Mouse (Mus musculus) neural tube, embryonic 13.5 days (tissue): ENCODE results near the gene Ahdc1. TPM values are rescaled to one million over a fixed set of nuclear protein-coding genes. Genes with fewer than 3 reads are reported as not detected.
A peak's percentile ranks its signal among the peaks of the same experiment; 100 is the strongest.

Experiments
- ATAC-seq: fragments of 200-750 bp; cut with Nextera tagmentation; 2 replicates; pipeline ENCODE4 v1.8.0; 2017; ENCODE audit warnings: low read depth, mild to moderate bottlenecking, moderate TSS enrichment, moderate library complexity
- H3K27ac ChIP-seq: fragments of 300-500 bp; sonication (generic); replicated peaks from 2 replicates; pipeline ENCODE4 v1.5.1; 2015; ENCODE audit warnings: moderate library complexity, mild to moderate bottlenecking, inconsistent platforms
- H3K27me3 ChIP-seq: fragments of 300-500 bp; sonication (generic); 2 replicates; pipeline ENCODE4 v1.6.1; 2015; ENCODE audit warnings: mild to moderate bottlenecking, inconsistent platforms
- H3K36me3 ChIP-seq: fragments of 300-500 bp; sonication (generic); 2 replicates; pipeline ENCODE4 v1.6.1; 2015; ENCODE audit warnings: mild to moderate bottlenecking, inconsistent platforms
- H3K4me1 ChIP-seq: fragments of 300-500 bp; sonication (generic); replicated peaks from 2 replicates; pipeline ENCODE4 v1.6.1; 2015; ENCODE audit warnings: inconsistent platforms
- H3K4me2 ChIP-seq: fragments of 300-500 bp; sonication (generic); 2 replicates; pipeline ENCODE4 v1.6.1; 2015; ENCODE audit warnings: inconsistent platforms, mild to moderate bottlenecking, moderate library complexity
- H3K4me3 ChIP-seq: fragments of 300-500 bp; sonication (generic); 2 replicates; pipeline ENCODE4 v1.5.1; 2015; ENCODE audit warnings: mild to moderate bottlenecking, inconsistent platforms
- H3K9ac ChIP-seq: fragments of 300-500 bp; sonication (generic); 2 replicates; pipeline ENCODE4 v1.6.1; 2015; ENCODE audit warnings: moderate library complexity, mild to moderate bottlenecking, inconsistent platforms
- H3K9me3 ChIP-seq: fragments of 300-500 bp; sonication (generic); 2 replicates; pipeline ENCODE4 v1.6.1; 2016; ENCODE audit warnings: inconsistent platforms
- WGBS: fragments of 180-500 bp; shearing (Covaris S2); methylation state at CpG from one replicate; pipeline ENCODE4 v1.1.7; 2015; 5-methylcytosine and 5-hydroxymethylcytosine counted together
- polyA plus RNA-seq: library from polyadenylated mRNA; unstranded; fragments of >200 nt; fragmentation: Nextera tagmentation; extraction: Ambion mirVana; gene quantifications from 2 replicates; pipeline ENCODE4 v1.2.1, GENCODE M21; 2015

Ahdc1 gene
- polyA plus RNA-seq, 1 experiment from 2014 or later = 9.4 TPM

GRCm38 (mm10) chr4:133108481-133109334 is 97.6 kb downstream of the Ahdc1 start:
- WGBS = 78% methylated on average over 13 of the region's 13 CpGs
- no peak overlapping the region for H3K27ac ChIP-seq
- no peak overlapping the region for H3K4me2 ChIP-seq
- H3K27me3 ChIP-seq = no peaks in the 10 kb centered on the region
- peaks cover 14% of the 10 kb centered on the region for H3K4me1 ChIP-seq
- ATAC-seq = no peak
- H3K36me3 ChIP-seq = no peaks in the 10 kb centered on the region
- H3K4me3 ChIP-seq = no peak overlapping the region
- no peaks in the 10 kb centered on the region for H3K9me3 ChIP-seq
- H3K9ac ChIP-seq = no peak overlapping the region

- no peak overlapping the region for H3K4me2 ChIP-seq
- H3K9ac ChIP-seq = no peak overlapping the region
- peaks cover 8% of the 10 kb centered on the region for H3K4me1 ChIP-seq
- WGBS = 70% methylated on average over 5 of the region's 5 CpGs
- no peaks in the 10 kb centered on the region for H3K36me3 ChIP-seq
- H3K27me3 ChIP-seq = no peaks in the 10 kb centered on the region
- no peak for ATAC-seq
- no peak overlapping the region for H3K4me3 ChIP-seq
- no peak overlapping the region for H3K27ac ChIP-seq
- H3K9me3 ChIP-seq = no peaks in the 10 kb centered on the region
Observed at GRCm38 (mm10) chr4:133109335-133109801, 98.3 kb downstream of the Ahdc1 start.

GRCm38 (mm10) chr4:133112175-133112838 is 101.2 kb downstream of the Ahdc1 start:
- Histone ChIP-seq H3K27ac (no peak overlapping the region), H3K4me3 (no peak overlapping the region), H3K4me1 (peaks cover 26% of the 10 kb centered on the region), H3K27me3 (no peaks in the 10 kb centered on the region), H3K36me3 (no peaks in the 10 kb centered on the region), H3K4me2 (no peak overlapping the region), H3K9ac (no peak overlapping the region), H3K9me3 (no peaks in the 10 kb centered on the region)
- ATAC-seq = no peak
- 70% methylated on average over 13 of the region's 13 CpGs for WGBS

GRCm38 (mm10) chr4:133113351-133113882 is 102.4 kb downstream of the Ahdc1 start:
- Histone ChIP-seq H3K4me3 (no peak overlapping the region), H3K27me3 (no peaks in the 10 kb centered on the region), H3K4me1 (peaks cover 31% of the 10 kb centered on the region), H3K4me2 (no peak overlapping the region), H3K9me3 (no peaks in the 10 kb centered on the region), H3K9ac (no peak overlapping the region), H3K36me3 (no peaks in the 10 kb centered on the region), H3K27ac (no peak overlapping the region)
- WGBS = 66% methylated on average over 6 of the region's 6 CpGs
- ATAC-seq = no peak

- ATAC-seq = no peak
- WGBS = 85% methylated on average over 3 of the region's 3 CpGs
- no peak overlapping the region for H3K4me3 ChIP-seq
- H3K36me3 ChIP-seq = no peaks in the 10 kb centered on the region
- no peak overlapping the region for H3K4me2 ChIP-seq
- no peaks in the 10 kb centered on the region for H3K9me3 ChIP-seq
- no peak overlapping the region for H3K27ac ChIP-seq
- no peak overlapping the region for H3K9ac ChIP-seq
- peaks cover 27% of the 10 kb centered on the region for H3K4me1 ChIP-seq
- H3K27me3 ChIP-seq = no peaks in the 10 kb centered on the region
Observed at GRCm38 (mm10) chr4:133114762-133115161, 103.7 kb downstream of the Ahdc1 start.

GRCm38 (mm10) chr4:133115721-133116429 is 104.8 kb downstream of the Ahdc1 start:
- WGBS = 68% methylated on average over 14 of the region's 14 CpGs
- ATAC-seq = no peak
- Histone ChIP-seq H3K4me3 (no peak overlapping the region), H3K36me3 (no peaks in the 10 kb centered on the region), H3K27ac (peak overlapping the region; percentile 85), H3K4me2 (no peak overlapping the region), H3K9me3 (no peaks in the 10 kb centered on the region), H3K4me1 (peaks cover 31% of the 10 kb centered on the region), H3K27me3 (no peaks in the 10 kb centered on the region), H3K9ac (no peak overlapping the region)

- H3K9ac ChIP-seq = peak overlapping the region; percentile 45; the same call in 1 of the 2 replicates
- no peaks in the 10 kb centered on the region for H3K9me3 ChIP-seq
- H3K4me3 ChIP-seq = no peak overlapping the region
- 47% methylated on average over 3 of the region's 3 CpGs for WGBS
- no peak overlapping the region for H3K4me2 ChIP-seq
- H3K27me3 ChIP-seq = no peaks in the 10 kb centered on the region
- no peaks in the 10 kb centered on the region for H3K36me3 ChIP-seq
- H3K27ac ChIP-seq = peak overlapping the region; percentile 85
- H3K4me1 ChIP-seq = peaks cover 35% of the 10 kb centered on the region
- no peak for ATAC-seq
Observed at GRCm38 (mm10) chr4:133116756-133117470, 105.9 kb downstream of the Ahdc1 start.

GRCm38 (mm10) chr4:133117556-133118411 is 106.7 kb downstream of the Ahdc1 start:
- 35% methylated on average over 18 of the region's 18 CpGs for WGBS
- no peaks in the 10 kb centered on the region for H3K36me3 ChIP-seq
- H3K4me3 ChIP-seq = no peak overlapping the region
- no peaks in the 10 kb centered on the region for H3K27me3 ChIP-seq
- peak overlapping the region; percentile 45; the same call in 1 of the 2 replicates for H3K9ac ChIP-seq
- no peak for ATAC-seq
- H3K4me2 ChIP-seq = peak overlapping the region; percentile 13; the same call in 1 of the 2 replicates
- H3K9me3 ChIP-seq = no peaks in the 10 kb centered on the region
- peak overlapping the region; percentile 85 for H3K27ac ChIP-seq
- peaks cover 38% of the 10 kb centered on the region for H3K4me1 ChIP-seq

- H3K9ac ChIP-seq = no peak overlapping the region
- H3K36me3 ChIP-seq = no peaks in the 10 kb centered on the region
- H3K4me1 ChIP-seq = peaks cover 38% of the 10 kb centered on the region
- H3K27me3 ChIP-seq = no peaks in the 10 kb centered on the region
- 0 out of 2 replicates have a peak, but pooled peaks cover 2% of the 10 kb centered on the region for H3K9me3 ChIP-seq
- H3K4me3 ChIP-seq = no peak overlapping the region
- ATAC-seq = no peak
- H3K4me2 ChIP-seq = no peak overlapping the region
- 86% methylated on average over 6 of the region's 6 CpGs for WGBS
- no peak overlapping the region for H3K27ac ChIP-seq
Observed at GRCm38 (mm10) chr4:133118775-133119375, 107.8 kb downstream of the Ahdc1 start.

GRCm38 (mm10) chr4:133119579-133119978 is 108.5 kb downstream of the Ahdc1 start:
- H3K4me3 ChIP-seq = no peak overlapping the region
- ATAC-seq = no peak
- H3K4me1 ChIP-seq = peaks cover 38% of the 10 kb centered on the region
- H3K36me3 ChIP-seq = no peaks in the 10 kb centered on the region
- no peaks in the 10 kb centered on the region for H3K27me3 ChIP-seq
- no peak overlapping the region for H3K9ac ChIP-seq
- WGBS = 89% methylated on average over 6 of the region's 6 CpGs
- H3K4me2 ChIP-seq = no peak overlapping the region
- H3K27ac ChIP-seq = no peak overlapping the region
- H3K9me3 ChIP-seq = peaks cover 7% of the 10 kb centered on the region; the same call in 1 of the 2 replicates
